Mouse (Mus musculus) T-cell, adult 2 months (primary cell): ENCODE measurements around the gene Itpk1.
A peak's percentile ranks its signal among the peaks of the same experiment; 100 is the strongest.

Experiments used
- DNase-seq: peaks from one replicate; pipeline ENCODE4 v3.0.0; 2022; ENCODE audit warnings: low spot score

The Itpk1 gene

DNA sequence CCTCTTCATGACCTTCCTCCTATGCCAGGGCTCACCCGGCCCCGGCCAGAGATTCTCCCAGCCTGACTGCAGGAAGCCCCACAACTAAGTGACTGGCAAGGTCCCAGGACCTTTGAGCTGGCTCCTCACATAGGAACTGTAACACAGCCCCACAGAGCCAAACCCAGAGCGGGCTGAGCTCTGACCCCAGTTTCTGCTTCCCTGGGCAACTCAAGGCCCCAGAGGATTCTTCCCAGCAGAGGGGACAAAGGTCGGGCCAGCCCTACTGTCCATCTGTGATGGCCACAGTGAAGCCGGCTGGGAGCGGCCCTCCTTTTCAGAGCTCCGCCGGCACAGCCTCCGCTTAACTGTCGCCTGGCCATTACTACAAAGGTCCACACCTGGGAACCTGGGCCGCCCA, 13.6 kb downstream of the Itpk1 start:
- no peak for DNase-seq

DNA sequence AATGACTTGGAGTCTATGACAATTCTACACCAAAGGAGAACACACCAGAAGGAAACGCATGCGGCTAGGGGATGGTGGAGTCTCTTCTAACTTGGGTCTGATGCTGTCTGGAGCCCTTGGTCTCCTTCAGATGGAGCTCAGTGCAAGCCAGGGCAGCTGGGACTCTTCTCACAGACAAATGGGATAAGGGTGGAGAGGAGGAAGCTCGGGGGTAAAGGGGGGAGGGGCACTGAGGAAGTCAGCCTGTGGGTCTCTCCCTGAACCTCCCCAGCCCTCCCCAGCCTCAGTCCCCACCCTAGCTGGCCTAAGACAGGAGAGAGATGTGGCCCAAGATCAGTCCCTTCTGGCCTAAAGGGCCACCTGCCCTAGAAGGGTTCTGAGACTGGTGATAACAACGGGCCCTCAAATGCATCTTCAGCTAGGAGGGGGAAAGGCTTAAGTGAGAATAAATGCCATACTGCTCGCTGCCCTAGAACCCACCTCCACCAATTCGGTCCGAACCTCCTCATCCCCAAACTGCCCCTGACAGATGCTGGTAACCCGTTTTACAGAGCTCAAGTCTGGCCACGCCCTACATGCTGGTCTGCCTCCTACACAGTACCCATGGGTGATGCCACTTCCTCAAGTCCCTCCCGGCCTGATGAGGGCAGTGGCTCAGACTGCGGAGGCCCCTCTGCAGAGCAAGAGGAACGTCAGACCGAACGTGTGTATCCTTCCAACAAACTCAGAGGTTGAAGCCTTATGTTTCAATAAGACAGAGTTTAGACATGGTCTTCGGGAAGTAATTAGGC, 14.8 kb downstream of the Itpk1 start:
- peak; percentile 57 for DNase-seq

DNA sequence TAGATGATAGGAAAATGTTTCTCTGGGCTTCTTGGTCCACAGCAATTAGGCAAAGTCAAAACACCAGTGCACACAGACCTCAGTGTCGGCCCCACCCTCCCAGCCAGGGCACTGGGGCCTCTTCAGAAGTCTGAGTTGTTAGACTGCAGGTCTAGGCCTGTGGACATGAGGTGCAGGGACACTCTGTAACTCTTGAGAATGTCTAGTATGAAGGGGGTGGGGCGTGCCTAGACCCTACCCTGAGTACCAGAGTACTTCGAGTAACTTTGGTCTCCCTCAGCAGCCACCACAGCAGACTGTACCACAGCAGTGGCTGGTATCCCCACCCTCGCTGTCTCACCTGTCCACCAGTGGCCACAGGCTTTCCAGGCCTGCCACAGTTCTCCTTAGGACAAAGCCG, 18.4 kb downstream of the Itpk1 start:
- DNase-seq = no peak

DNA sequence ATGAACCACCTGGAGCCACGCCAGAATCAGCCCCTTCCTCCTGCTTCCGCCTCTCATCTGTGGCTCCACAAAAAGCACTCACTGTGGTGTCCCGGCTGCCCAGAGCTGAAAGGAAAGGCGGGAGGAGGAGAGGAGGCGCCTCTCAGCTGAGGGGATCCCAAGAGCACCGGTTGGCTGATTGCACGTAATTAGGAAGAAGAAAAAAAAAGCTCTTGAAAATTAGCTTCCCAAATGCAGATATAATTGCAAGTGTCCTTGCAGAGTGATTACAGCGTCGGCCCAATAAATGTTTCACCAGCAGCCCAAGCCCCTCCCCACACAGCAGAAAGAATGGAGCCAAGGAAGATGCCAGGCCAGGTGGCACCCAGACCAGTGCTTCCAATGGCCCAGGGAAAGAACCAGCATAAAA, 19.2 kb downstream of the Itpk1 start:
- DNase-seq = no peak

- no peak for DNase-seq
Observed at GRCm38 (mm10) chr12:102684720-102685386, 19.9 kb downstream of the Itpk1 start.

- no peak for DNase-seq
Observed at GRCm38 (mm10) chr12:102683979-102684378, 20.8 kb downstream of the Itpk1 start.

DNA sequence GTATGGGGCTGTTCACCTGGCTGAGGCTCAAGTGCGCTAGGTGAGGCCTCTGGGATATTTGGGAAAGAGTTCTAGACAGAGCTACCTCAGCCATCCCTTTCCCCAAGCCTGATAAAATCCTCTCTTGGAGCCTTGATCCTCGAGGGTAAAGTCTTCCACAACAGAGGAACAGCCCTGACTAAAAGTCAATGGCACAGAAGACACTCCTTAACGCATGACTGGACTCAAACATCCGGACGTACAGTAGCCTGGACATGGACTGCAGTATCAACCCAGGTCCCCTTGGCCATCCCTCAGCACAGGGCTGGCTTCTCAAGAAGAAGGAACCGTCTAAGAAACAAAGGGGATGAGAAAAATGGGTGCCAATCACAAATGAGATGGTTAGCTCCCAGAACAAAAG, 21.3 kb downstream of the Itpk1 start:
- DNase-seq = no peak

DNA sequence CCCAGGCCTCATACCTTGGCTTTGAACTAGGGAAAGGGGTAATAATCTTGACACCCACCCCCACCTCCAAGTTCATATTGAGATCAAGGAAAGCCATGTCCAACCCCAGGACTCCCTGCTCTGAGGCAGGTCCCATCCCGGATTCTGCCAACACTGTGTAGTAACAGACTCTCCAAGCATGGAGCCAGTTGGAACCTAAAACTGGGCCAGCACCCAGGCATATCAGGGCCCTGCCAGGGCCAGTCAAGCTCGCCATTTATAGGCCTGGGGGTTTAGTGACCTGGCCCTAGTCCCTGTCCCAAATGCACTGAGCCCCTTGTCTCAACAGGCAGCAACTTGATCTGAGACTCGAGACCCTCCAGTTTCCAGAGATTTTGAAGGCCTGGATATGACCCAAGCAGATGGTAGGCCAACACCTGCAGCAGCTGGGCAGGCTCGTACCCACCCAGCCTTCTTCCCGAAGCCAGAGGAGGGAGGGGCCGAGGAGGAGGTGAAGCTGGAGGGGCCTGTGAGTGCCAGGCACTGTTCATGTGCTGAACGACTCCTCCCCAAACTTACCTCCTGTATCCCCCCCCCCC, 21.9 kb downstream of the Itpk1 start:
- DNase-seq = no peak

DNA sequence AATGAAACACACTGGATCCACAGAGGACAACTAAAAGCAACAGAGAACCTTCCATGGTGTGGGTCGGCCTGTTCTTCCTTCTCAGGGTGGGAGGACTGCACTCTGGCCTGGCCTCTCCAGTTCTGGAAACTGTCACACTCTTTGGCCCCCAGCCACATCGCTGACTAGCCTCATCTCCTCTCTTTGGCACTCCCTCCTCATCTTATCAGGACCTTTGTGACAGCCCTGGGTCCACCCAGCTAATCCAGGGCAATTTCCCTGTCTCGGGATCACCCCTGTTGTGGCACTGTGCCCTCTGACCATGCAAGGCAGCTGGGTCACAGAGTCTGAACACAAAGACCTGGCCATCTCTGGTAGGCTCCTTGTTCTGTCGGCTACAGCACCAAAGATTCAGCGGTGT, 22.6 kb downstream of the Itpk1 start:
- no peak for DNase-seq

DNA sequence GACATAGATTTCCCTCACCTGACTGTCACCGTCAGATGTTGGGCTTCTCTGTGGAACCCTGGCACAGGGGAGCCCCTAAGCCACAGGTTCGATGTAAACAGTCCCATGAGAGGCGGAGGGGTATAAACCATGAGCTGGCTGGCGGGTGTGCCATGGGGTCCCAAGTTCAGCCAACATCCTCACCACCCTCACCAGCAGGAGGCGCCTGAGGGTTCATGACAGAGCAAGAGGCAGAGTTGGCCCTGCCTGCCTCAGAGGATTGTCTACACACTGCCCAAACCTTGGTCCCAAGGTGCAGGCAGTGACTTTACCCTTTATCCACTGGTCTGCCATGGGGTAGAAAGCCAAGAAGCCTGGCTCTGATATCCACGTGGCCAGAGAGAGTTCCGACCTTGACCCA, 23.1 kb downstream of the Itpk1 start:
- peak; percentile 50 for DNase-seq

DNA sequence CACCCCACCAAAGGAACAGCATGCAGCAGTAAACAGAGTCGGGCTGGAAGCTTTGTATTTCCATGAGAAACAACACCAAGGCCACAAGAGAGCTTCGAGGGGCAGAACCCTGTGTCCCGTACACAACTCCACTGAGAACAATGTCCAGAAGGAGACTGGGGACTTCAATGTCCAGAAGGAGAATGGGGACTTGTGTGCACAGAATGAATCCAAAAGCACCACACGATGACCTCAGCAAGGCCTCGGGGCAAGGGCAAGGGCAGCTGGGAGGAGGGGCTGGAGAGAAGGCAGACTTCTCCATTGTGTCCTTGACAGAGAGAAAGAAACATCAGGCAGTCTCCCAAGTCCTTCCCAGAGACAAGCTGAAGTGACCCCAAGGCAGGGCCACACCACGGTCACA, 25.9 kb downstream of the Itpk1 start:
- DNase-seq = no peak

GRCm38 (mm10) chr12:102677089-102677488, 27.6 kb downstream of the Itpk1 start:
- DNase-seq = no peak

- DNase-seq = peak; percentile 35
Observed at GRCm38 (mm10) chr12:102674556-102674955, 30.2 kb downstream of the Itpk1 start.

DNA sequence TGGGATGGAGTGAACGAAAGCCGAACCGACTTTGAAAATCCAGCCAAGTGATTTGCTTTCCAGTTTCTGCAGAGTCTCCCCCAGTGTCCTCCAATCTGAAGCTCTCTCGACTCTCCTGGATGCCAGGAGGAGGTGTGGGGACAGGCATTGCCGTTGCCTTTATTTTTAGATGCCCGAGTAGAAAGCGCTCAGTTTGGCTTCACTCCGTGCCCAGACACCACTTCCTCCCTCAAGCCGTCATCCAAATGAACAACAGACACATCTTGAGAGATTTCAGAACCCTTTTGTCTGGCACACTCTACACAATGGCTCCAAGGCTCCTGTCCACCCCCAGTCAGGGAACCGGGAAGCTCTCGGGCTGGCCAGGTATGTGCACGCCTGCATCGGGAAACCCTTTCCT, 30.6 kb downstream of the Itpk1 start:
- peak; percentile 28 for DNase-seq

GRCm38 (mm10) chr12:102672857-102673839, 31.6 kb downstream of the Itpk1 start:
- peak; percentile 59 for DNase-seq

DNA sequence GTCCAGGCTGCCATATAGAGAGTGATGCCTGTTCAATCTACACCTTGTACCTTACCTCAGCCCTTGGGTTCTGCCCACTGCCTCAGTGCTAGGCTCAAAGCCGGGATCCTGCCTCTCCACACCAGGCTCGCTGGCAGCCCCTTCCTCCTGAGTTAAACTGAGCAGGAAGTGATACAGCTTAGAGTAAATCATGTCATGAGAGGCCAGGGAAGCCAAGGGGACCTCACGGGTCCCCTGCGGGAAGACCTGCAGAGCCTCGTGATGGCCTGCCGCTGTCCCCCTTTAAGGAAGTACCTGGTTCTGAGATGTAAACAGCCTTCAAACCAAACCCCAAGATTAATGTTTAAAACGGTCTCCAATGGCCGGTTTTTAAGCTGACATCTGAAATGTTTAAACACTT, 32.6 kb downstream of the Itpk1 start:
- DNase-seq = no peak

GRCm38 (mm10) chr12:102670848-102671247, 33.9 kb downstream of the Itpk1 start:
- DNase-seq = no peak

- DNase-seq = no peak
Observed at GRCm38 (mm10) chr12:102665465-102666202, 39.1 kb downstream of the Itpk1 start.

- no peak for DNase-seq
Observed at GRCm38 (mm10) chr12:102664052-102664448, 40.7 kb downstream of the Itpk1 start.

GRCm38 (mm10) chr12:102663349-102664051, 41.2 kb downstream of the Itpk1 start:
- DNase-seq = no peak

- no peak for DNase-seq
Observed at GRCm38 (mm10) chr12:102661772-102662171, 43.0 kb downstream of the Itpk1 start.
